Mouse (Mus musculus): ENCODE measurements around the gene Cdc42ep5.
"Not testable (repeated sequence)": the region's sequence is repeated elsewhere in the genome, so short reads cannot be mapped to it uniquely, and the experiment has no call there.

Cdc42ep5 gene

GRCm38 (mm10) chr7:4164090-4164910 lies at the start of gene Cdc42ep5:
Gene Cdc42ep5 (minus strand): TSS chr7:4164860.
- no peak for DNase-seq (ENCODE audit: low read depth)

GRCm38 (mm10) chr7:4213436-4213835 lies 48.8 kb upstream of the Cdc42ep5 start:
- not testable (repeated sequence) for DNase-seq (ENCODE audit: low read depth)

GRCm38 (mm10) chr7:4208626-4209025 lies 44.0 kb upstream of the Cdc42ep5 start:
- peak; percentile 4 for DNase-seq (ENCODE audit: low read depth)

- DNase-seq (ENCODE audit: low read depth) = no peak
Observed at GRCm38 (mm10) chr7:4207126-4207525, 42.5 kb upstream of the Cdc42ep5 start.

GRCm38 (mm10) chr7:4178438-4178837 lies 13.8 kb upstream of the Cdc42ep5 start:
- DNase-seq (ENCODE audit: low read depth) = no peak

GRCm38 (mm10) chr7:4170193-4170938 lies 5.7 kb upstream of the Cdc42ep5 start:
- no peak for DNase-seq (ENCODE audit: low read depth)

- DNase-seq (ENCODE audit: low read depth) = no peak
Observed at GRCm38 (mm10) chr7:4167098-4167497, 2.4 kb upstream of the Cdc42ep5 start.

GRCm38 (mm10) chr7:4165286-4165685 lies 626 bp upstream of the Cdc42ep5 start:
- no peak for DNase-seq (ENCODE audit: low read depth)

GRCm38 (mm10) chr7:4163571-4164072 lies 1.0 kb downstream of the Cdc42ep5 start:
- no peak for DNase-seq (ENCODE audit: low read depth)

GRCm38 (mm10) chr7:4161596-4161995 lies 3.1 kb downstream of the Cdc42ep5 start:
- DNase-seq (ENCODE audit: low read depth) = not testable (repeated sequence)

GRCm38 (mm10) chr7:4154976-4155375 lies 9.7 kb downstream of the Cdc42ep5 start:
- DNase-seq (ENCODE audit: low read depth) = no peak

GRCm38 (mm10) chr7:4154356-4154755 lies 10.3 kb downstream of the Cdc42ep5 start:
- DNase-seq (ENCODE audit: low read depth) = no peak

- no peak for DNase-seq (ENCODE audit: low read depth)
Observed at GRCm38 (mm10) chr7:4151241-4151640, 13.4 kb downstream of the Cdc42ep5 start.

GRCm38 (mm10) chr7:4150811-4151221 lies 13.8 kb downstream of the Cdc42ep5 start:
- peak; percentile 70 for DNase-seq (ENCODE audit: low read depth)

GRCm38 (mm10) chr7:4150059-4150541 lies 14.6 kb downstream of the Cdc42ep5 start, which contains the start of gene Leng9:
Gene Leng9 (minus strand): TSS chr7:4150374.
- no peak for DNase-seq (ENCODE audit: low read depth)

GRCm38 (mm10) chr7:4149209-4150054 lies 15.2 kb downstream of the Cdc42ep5 start:
- peak; percentile 94 for DNase-seq (ENCODE audit: low read depth)

- no peak for DNase-seq (ENCODE audit: low read depth)
Observed at GRCm38 (mm10) chr7:4148341-4149208, 16.1 kb downstream of the Cdc42ep5 start.

GRCm38 (mm10) chr7:4147836-4148235 lies 16.8 kb downstream of the Cdc42ep5 start:
- DNase-seq (ENCODE audit: low read depth) = no peak

- no peak for DNase-seq (ENCODE audit: low read depth)
Observed at GRCm38 (mm10) chr7:4147371-4147770, 17.3 kb downstream of the Cdc42ep5 start.

Data from induced T-regulatory cell, adult 2 months (primary cell).